Mouse (Mus musculus): Measurements from ENCODE around the gene Fbxo34.

- no peak for TF ChIP-seq CTCF (IDR thresholded peaks at IDR 0.05; ENCODE audit: extremely low read depth, insufficient read length, insufficient replicate concordance, low read depth, low read length)
- TF ChIP-seq POLR2A (IDR thresholded peaks at IDR 0.05; ENCODE audit: low read depth, low read length) = no peak
Observed at GRCm38 (mm10) chr14:47498632-47499031, 48.4 kb downstream of the Fbxo34 start.

Data from small intestine, adult 2 months (tissue).